Mouse (Mus musculus) heart, postnatal 0 days (tissue): Measurements from ENCODE around the gene Pla2g2c. TPM values are rescaled to one million over a fixed set of nuclear protein-coding genes. Genes with fewer than 3 reads are reported as not detected.

ENCODE experiments used
- ATAC-seq: fragments of 200-750 bp; cut with Nextera tagmentation; 2 replicates; pipeline ENCODE4 v1.8.0; 2017; ENCODE audit warnings: low read depth, moderate number of reproducible peaks, moderate library complexity; ENCODE audit not compliant: insufficient read depth
- DNase-seq: peaks from one replicate; pipeline ENCODE4 v3.0.0-alpha.2; 2016; ENCODE audit warnings: low spot score
- H3K27ac ChIP-seq: fragments of 300-500 bp; sonication (generic); 2 replicates; pipeline ENCODE4 v1.5.1; 2014; ENCODE audit warnings: low read depth, mild to moderate bottlenecking
- H3K27me3 ChIP-seq: fragments of 300-500 bp; sonication (generic); 2 replicates; pipeline ENCODE4 v1.6.1; 2014; ENCODE audit warnings: low read length, mixed read lengths; ENCODE audit not compliant: control insufficient read depth, insufficient read depth
- H3K36me3 ChIP-seq: fragments of 300-500 bp; sonication (generic); replicated peaks from 2 replicates; pipeline ENCODE4 v1.6.1; 2014; ENCODE audit warnings: low read length, mixed read lengths; ENCODE audit not compliant: control insufficient read depth, insufficient read depth
- H3K4me1 ChIP-seq: fragments of 300-500 bp; sonication (generic); 2 replicates; pipeline ENCODE4 v1.6.1; 2014; ENCODE audit warnings: antibody characterized with exemption; ENCODE audit not compliant: control insufficient read depth, insufficient read depth
- H3K4me2 ChIP-seq: fragments of 300-500 bp; sonication (generic); 2 replicates; pipeline ENCODE4 v1.6.1; 2014; ENCODE audit warnings: low read depth, mild to moderate bottlenecking, low read length, moderate library complexity
- H3K4me3 ChIP-seq: fragments of 300-500 bp; sonication (generic); 2 replicates; pipeline ENCODE4 v1.5.1; 2014; ENCODE audit warnings: low read depth, low read length
- H3K9ac ChIP-seq: fragments of 300-500 bp; sonication (generic); replicated peaks from 2 replicates; pipeline ENCODE4 v1.6.1; 2014; ENCODE audit warnings: low read depth, low read length, mixed read lengths
- H3K9me3 ChIP-seq: fragments of 300-500 bp; sonication (generic); replicated peaks from 2 replicates; pipeline ENCODE4 v1.6.1; 2016; ENCODE audit warnings: low read length; ENCODE audit not compliant: control insufficient read depth
- CTCF ChIP-seq: IDR thresholded peaks from 2 replicates; pipeline ENCODE4 v1.5.1; 2016; ENCODE audit warnings: antibody characterized with exemption, control low read depth, low read depth
- EP300 ChIP-seq: IDR thresholded peaks from 2 replicates; pipeline ENCODE4 v1.6.1; 2016; ENCODE audit warnings: antibody characterized with exemption, low read depth
- WGBS: fragments of 180-500 bp; shearing (Covaris S2); extraction: QIAGEN DNeasy Blood & Tissue Kit; methylation state at CpG from one replicate; pipeline ENCODE4 v1.1.7; 2014; 5-methylcytosine and 5-hydroxymethylcytosine counted together
- polyA plus RNA-seq: library from polyadenylated mRNA; unstranded; fragments of >200 nt; fragmentation: Nextera tagmentation; extraction: Ambion mirVana; gene quantifications from 2 replicates; pipeline ENCODE4 v1.2.1, GENCODE M21; 2015
- total RNA-seq: library from RNA; depleted of rRNA; stranded (reverse); fragments of >200 nt; gene quantifications from 2 replicates; pipeline ENCODE4 v1.2.3, GENCODE M21; 2014; ENCODE audit warnings: low replicate concordance

The Pla2g2c gene
- total and polyA plus RNA-seq, 2 experiments from 2014 or later = 0.27 TPM; not detected in 1

- Histone ChIP-seq H3K4me2 (no peak overlapping the region), H3K27me3 (0 out of 2 replicates have a peak, but pooled peaks cover 12% of the 10 kb centered on the region), H3K36me3 (no peaks in the 10 kb centered on the region), H3K27ac (no peak overlapping the region), H3K4me3 (no peak overlapping the region), H3K9ac (no peak overlapping the region), H3K9me3 (no peaks in the 10 kb centered on the region), H3K4me1 (no peaks in the 10 kb centered on the region)
- DNase-seq = no peak
- no peak for TF ChIP-seq EP300
- TF ChIP-seq CTCF = no peak
- 77% methylated on average over 7 of the region's 7 CpGs for WGBS
- no peak for ATAC-seq
These were observed 14.6 kb upstream of the Pla2g2c start for GRCm38 (mm10) chr4:138709944-138710343.

- H3K9ac ChIP-seq = no peak overlapping the region
- H3K27me3 ChIP-seq = 0 out of 2 replicates have a peak, but pooled peaks cover 7% of the 10 kb centered on the region
- no peaks in the 10 kb centered on the region for H3K36me3 ChIP-seq
- no peak overlapping the region for H3K27ac ChIP-seq
- no peak overlapping the region for H3K4me3 ChIP-seq
- 74% methylated on average over 11 of the region's 11 CpGs for WGBS
- DNase-seq = no peak
- H3K9me3 ChIP-seq = no peaks in the 10 kb centered on the region
- H3K4me2 ChIP-seq = no peak overlapping the region
- TF ChIP-seq CTCF (no peak), EP300 (no peak)
- ATAC-seq = no peak
- H3K4me1 ChIP-seq = no peaks in the 10 kb centered on the region
These were observed 14.0 kb upstream of the Pla2g2c start for GRCm38 (mm10) chr4:138710633-138711032.

GRCm38 (mm10) chr4:138711051-138711820 lies 13.4 kb upstream of the Pla2g2c start:
- no peak overlapping the region for H3K9ac ChIP-seq
- H3K27ac ChIP-seq = no peak overlapping the region
- no peaks in the 10 kb centered on the region for H3K4me1 ChIP-seq
- ATAC-seq (no peak), DNase-seq (no peak)
- no peak overlapping the region for H3K4me2 ChIP-seq
- no peaks in the 10 kb centered on the region for H3K36me3 ChIP-seq
- H3K27me3 ChIP-seq = 0 out of 2 replicates have a peak, but pooled peaks cover 7% of the 10 kb centered on the region
- H3K9me3 ChIP-seq = no peaks in the 10 kb centered on the region
- TF ChIP-seq EP300 = no peak
- no peak overlapping the region for H3K4me3 ChIP-seq
- 58% methylated on average over 17 of the region's 17 CpGs for whole genome bisulfite sequencing

- Histone ChIP-seq H3K4me2 (no peak overlapping the region), H3K4me3 (no peak overlapping the region), H3K36me3 (no peaks in the 10 kb centered on the region), H3K27me3 (0 out of 2 replicates have a peak, but pooled peaks cover 7% of the 10 kb centered on the region), H3K9ac (no peak overlapping the region), H3K27ac (no peak overlapping the region), H3K9me3 (no peaks in the 10 kb centered on the region), H3K4me1 (no peaks in the 10 kb centered on the region)
- no peak for ATAC-seq
- WGBS = 79% methylated on average over 11 of the region's 11 CpGs
- TF ChIP-seq CTCF (no peak), EP300 (no peak)
- DNase-seq = no peak
These were observed 12.5 kb upstream of the Pla2g2c start for GRCm38 (mm10) chr4:138712096-138712495.

- Histone ChIP-seq H3K4me3 (no peak overlapping the region), H3K4me2 (no peak overlapping the region), H3K9me3 (no peaks in the 10 kb centered on the region), H3K9ac (no peak overlapping the region), H3K36me3 (no peaks in the 10 kb centered on the region), H3K4me1 (no peaks in the 10 kb centered on the region), H3K27ac (no peak overlapping the region), H3K27me3 (0 out of 2 replicates have a peak, but pooled peaks cover 7% of the 10 kb centered on the region)
- 63% methylated on average over 8 of the region's 8 CpGs for WGBS
- TF ChIP-seq EP300 (no peak), CTCF (no peak)
- ATAC-seq (no peak), DNase-seq (no peak)
These were observed 12.0 kb upstream of the Pla2g2c start for GRCm38 (mm10) chr4:138712621-138713020.

GRCm38 (mm10) chr4:138714186-138714585 lies 10.4 kb upstream of the Pla2g2c start:
- Histone ChIP-seq H3K4me1 (no peaks in the 10 kb centered on the region), H3K9me3 (no peaks in the 10 kb centered on the region), H3K4me2 (no peak overlapping the region), H3K9ac (no peak overlapping the region), H3K27ac (no peak overlapping the region), H3K4me3 (no peak overlapping the region), H3K36me3 (no peaks in the 10 kb centered on the region), H3K27me3 (no peaks in the 10 kb centered on the region)
- ATAC-seq (no peak), DNase-seq (no peak)
- WGBS = 54% methylated on average over 1 of the region's 1 CpGs
- no peak for TF ChIP-seq EP300
- TF ChIP-seq CTCF = no peak
